Mouse (Mus musculus) spleen, adult 2 months (tissue): Measurements from ENCODE around the gene Dnajc5. TPM values are rescaled to one million over a fixed set of nuclear protein-coding genes. Genes with fewer than 3 reads are reported as not detected.

Experiments used
- DNase-seq, 2 experiments: peaks; one replicate each; pipeline versions ENCODE4 v3.0.0 to v3.0.0-alpha.2; 2012 to 2021; ENCODE audit warnings: low spot score in 2 of 2, low read depth in 1 of 2
- H3K27ac ChIP-seq: fragments of 200-500 bp; 2 replicates; pipeline ENCODE4 v1.5.1; 2012; ENCODE audit warnings: low read length, inconsistent platforms; ENCODE audit not compliant: insufficient read depth
- H3K27me3 ChIP-seq: fragments of 200-500 bp; 2 replicates; pipeline ENCODE4 v1.6.1; 2012; ENCODE audit warnings: mild to moderate bottlenecking, moderate library complexity, low read length, inconsistent platforms; ENCODE audit not compliant: control insufficient read depth, insufficient read depth
- H3K36me3 ChIP-seq: fragments of 200-500 bp; 2 replicates; pipeline ENCODE4 v1.6.1; 2012; ENCODE audit warnings: mild to moderate bottlenecking, low read length, inconsistent platforms; ENCODE audit not compliant: control insufficient read depth, insufficient read depth
- H3K4me1 ChIP-seq: fragments of 200-500 bp; 2 replicates; pipeline ENCODE4 v1.6.1; 2011; ENCODE audit warnings: inconsistent platforms; ENCODE audit not compliant: control insufficient read depth, insufficient read depth, insufficient read length
- H3K4me3 ChIP-seq: fragments of 200-500 bp; 2 replicates; pipeline ENCODE4 v1.5.1; 2011; ENCODE audit warnings: mild to moderate bottlenecking, inconsistent platforms; ENCODE audit not compliant: insufficient read depth, insufficient read length; ENCODE audit errors: extremely low read depth
- CTCF ChIP-seq: fragments of 200-500 bp; IDR thresholded peaks from 2 replicates; pipeline ENCODE4 v1.5.1; 2011; ENCODE audit warnings: mild to moderate bottlenecking, inconsistent platforms; ENCODE audit not compliant: insufficient read depth, insufficient read length, insufficient replicate concordance; ENCODE audit errors: extremely low read depth
- POLR2A ChIP-seq: fragments of 200-500 bp; IDR thresholded peaks from 2 replicates; pipeline ENCODE4 v1.6.1; 2011; ENCODE audit warnings: low read depth, low read length, inconsistent platforms
- WGBS: fragments of 180-500 bp; shearing (Covaris S2); methylation state at CpG from one replicate; pipeline ENCODE4 v1.1.7; 2018; 5-methylcytosine and 5-hydroxymethylcytosine counted together
- polyA plus RNA-seq: library from polyadenylated mRNA; depleted of rRNA; stranded (reverse); fragments of >200 nt; gene quantifications from 2 replicates; pipeline ENCODE4 v1.2.3, GENCODE M21; 2012

Dnajc5 gene
- polyA plus RNA-seq, 1 experiment: 54.4 TPM

DNA sequence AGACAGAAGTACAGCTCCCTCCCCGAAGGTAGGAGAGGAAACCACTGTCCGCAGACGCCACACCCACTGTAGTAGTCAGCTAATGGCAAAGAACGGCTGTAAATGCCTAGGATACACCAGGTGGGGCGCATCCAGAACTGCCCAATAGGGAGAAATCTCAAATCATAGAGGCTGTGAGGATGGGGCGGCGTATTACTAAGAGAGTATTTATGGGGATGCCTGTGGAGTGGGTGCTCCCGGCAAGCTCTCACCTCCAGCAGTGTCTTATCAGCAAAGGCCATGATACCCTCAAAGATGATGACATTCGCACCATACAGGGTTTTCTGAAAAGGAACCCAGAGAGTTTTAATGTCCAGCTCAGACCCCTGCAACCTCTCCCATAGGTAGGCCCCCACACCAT, 53.7 kb downstream of the Dnajc5 start:
- 83% methylated on average over 9 of the region's 9 CpGs for WGBS
- no peak overlapping the region for H3K27ac ChIP-seq
- peaks cover 18% of the 10 kb centered on the region for H3K36me3 ChIP-seq

DNA sequence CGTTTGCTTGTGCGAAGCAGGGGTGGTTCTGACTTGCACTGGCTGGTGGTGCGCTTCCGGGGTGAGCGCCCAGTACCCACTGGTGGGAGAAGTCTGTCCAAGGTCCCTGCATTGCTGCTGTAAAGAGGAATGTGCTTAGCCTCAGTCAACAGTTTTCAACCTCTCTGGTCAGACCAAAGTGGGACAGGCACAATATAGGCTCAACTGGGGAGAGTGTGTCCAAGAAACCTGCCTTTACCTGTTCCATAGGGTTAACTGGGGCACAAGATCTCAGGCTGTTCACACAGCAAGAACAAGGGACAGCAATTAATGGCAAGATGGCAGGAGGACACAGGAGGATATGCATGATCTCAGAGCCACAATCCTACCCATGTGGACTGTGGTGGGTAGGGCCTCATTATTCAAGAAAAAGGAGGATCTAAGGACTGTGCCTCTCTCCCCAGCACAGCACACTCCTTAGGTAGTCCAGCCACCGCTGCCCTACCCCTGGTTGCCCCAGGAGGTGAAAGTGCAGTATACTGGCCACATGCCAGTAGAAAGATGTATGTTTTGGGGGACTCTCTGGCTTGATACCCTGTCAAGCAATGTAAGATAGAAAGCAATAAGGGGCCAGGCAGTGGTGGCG, 54.7 kb downstream of the Dnajc5 start:
- DNase-seq: no peak
- H3K27ac ChIP-seq: no peak overlapping the region
- peaks cover 18% of the 10 kb centered on the region for H3K36me3 ChIP-seq
- peaks cover 3% of the 10 kb centered on the region; the same call in 1 of the 2 replicates for H3K4me1 ChIP-seq
- 92% methylated on average over 7 of the region's 7 CpGs for WGBS
- H3K4me3 ChIP-seq: no peak overlapping the region
- TF ChIP-seq CTCF (no peak), POLR2A (no peak)
- no peaks in the 10 kb centered on the region for H3K27me3 ChIP-seq

More for the DNA sequence above, 53.7 kb downstream of the Dnajc5 start:
- no peak overlapping the region for H3K4me3 ChIP-seq
- no peak for DNase-seq
- H3K27me3 ChIP-seq: no peaks in the 10 kb centered on the region
- no peak for TF ChIP-seq CTCF
- no peak for TF ChIP-seq POLR2A
- no peaks in the 10 kb centered on the region; the same call in 1 of the 2 replicates for H3K4me1 ChIP-seq

DNA sequence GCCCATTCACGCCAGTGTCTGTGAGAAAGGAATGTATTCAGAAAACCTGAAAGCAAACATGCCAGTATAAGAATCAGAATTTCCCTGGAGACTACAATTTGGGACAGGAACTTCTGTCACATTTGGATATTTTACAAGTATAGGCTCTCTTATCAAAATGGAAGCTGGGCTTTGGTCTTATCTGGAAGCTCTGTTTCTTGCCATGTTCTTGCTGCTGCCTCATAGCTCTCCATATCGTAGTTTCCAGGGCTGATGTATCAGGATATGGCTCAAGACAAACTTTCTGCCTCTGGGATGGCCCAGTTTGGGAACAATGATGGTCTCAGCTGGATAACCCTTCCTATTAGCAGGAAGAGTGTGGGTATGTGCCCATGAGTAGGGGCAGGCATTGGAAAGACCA, 56.3 kb downstream of the Dnajc5 start:
- TF ChIP-seq POLR2A (no peak), CTCF (no peak)
- peaks cover 18% of the 10 kb centered on the region for H3K36me3 ChIP-seq
- WGBS: 87% methylated on average over 2 of the region's 2 CpGs
- no peaks in the 10 kb centered on the region for H3K27me3 ChIP-seq
- no peak overlapping the region for H3K27ac ChIP-seq
- DNase-seq: no peak
- peaks cover 3% of the 10 kb centered on the region; the same call in 1 of the 2 replicates for H3K4me1 ChIP-seq
- no peak overlapping the region for H3K4me3 ChIP-seq

DNA sequence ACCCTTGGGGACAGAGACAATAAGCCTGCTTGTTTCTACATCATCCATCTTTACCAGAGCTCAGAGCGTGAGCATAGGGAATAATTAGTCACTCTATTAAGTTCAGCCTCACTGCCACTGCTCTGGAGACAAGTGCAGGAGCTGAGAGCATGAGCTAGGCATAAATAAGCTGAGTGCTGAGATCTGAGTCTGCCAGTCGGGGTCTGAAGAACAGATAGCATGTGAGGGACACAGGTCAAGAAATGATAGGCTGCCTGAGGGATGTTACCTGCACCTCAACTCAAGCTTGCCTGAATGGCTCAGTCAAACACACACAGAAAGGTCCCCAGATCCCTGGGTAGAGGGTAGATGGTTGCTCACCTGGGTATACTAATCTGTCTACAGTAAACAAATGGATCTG, 56.8 kb downstream of the Dnajc5 start:
- DNase-seq: no peak
- Histone ChIP-seq H3K27ac (no peak overlapping the region), H3K27me3 (no peaks in the 10 kb centered on the region), H3K4me3 (no peak overlapping the region), H3K4me1 (peaks cover 3% of the 10 kb centered on the region; the same call in 1 of the 2 replicates), H3K36me3 (peaks cover 16% of the 10 kb centered on the region)
- TF ChIP-seq CTCF (no peak), POLR2A (no peak)
- WGBS: 87% methylated on average over 2 of the region's 2 CpGs

DNA sequence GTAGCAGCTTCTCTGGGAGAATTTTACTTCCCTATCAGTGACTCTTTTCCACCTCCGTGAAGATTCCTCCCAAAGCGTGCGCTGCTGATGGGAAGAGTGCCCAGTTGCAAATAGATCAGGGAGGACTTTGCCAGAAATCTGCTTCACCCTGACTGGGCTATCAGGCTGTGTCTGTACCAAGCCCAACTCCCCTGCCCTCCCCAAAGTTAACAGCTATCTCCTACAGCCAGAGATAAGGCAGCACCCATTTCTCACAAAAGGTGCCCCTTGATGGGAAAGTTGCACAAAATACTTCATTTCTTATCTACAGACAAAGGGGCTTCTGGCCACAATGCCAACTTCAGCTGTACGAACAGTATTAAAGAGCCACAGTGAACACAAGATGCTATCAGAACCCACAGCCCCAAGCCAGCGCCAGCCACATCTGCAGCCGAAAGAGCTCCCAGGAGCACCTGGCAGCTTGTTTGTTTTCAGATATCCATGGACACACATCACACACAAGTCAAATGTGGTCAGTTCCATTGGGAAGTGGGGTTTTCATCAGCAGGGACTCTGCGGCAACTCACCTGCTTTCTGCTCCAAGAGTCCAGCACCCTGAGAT, 57.8 kb downstream of the Dnajc5 start:
- H3K27me3 ChIP-seq: no peaks in the 10 kb centered on the region
- peaks cover 8% of the 10 kb centered on the region for H3K36me3 ChIP-seq
- no peak overlapping the region for H3K27ac ChIP-seq
- H3K4me3 ChIP-seq: no peak overlapping the region
- peaks cover 3% of the 10 kb centered on the region; the same call in 1 of the 2 replicates for H3K4me1 ChIP-seq
- WGBS: 73% methylated on average over 7 of the region's 7 CpGs
- no peak for DNase-seq
- TF ChIP-seq POLR2A: no peak
- no peak for TF ChIP-seq CTCF

DNA sequence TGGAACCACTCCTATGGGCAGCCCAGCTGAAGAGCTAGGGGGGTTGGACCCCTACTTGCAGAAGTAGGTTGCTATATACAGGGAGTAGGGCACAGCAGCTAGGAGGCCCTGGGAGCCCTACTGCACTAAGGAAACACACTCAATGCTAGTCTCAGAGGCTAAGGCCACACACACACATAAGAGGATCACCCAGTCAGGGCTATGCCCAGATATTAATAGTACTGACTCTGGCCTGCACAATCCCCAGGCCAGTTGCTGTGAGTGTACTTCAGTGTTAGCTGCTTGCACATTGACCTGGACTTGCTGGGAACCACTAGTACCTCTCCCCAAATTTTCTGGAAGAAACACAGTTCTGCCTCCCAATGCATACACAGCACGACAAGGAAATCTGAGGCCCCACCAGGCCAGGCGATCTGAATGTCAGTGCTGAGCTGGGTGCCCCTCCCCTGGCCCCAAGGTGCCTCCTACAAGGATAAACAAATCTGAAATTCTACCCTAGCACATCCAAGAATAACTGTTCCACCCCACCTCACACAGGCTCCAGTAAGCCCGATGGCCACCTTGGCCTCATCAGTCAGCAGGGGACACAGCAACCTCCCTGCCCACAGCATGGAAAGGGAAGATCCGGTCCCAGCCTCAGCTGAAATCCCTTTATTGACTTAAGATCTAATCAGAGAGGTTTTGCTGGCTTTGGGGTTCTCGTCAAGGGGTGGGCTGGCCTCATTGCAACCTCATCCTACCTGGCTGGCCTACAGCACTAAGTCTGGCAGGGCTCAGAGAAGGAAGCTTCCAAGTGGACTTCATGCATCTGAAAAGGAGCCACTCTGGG, 58.7 kb downstream of the Dnajc5 start:
- TF ChIP-seq CTCF: no peak
- TF ChIP-seq POLR2A: no peak
- no peaks in the 10 kb centered on the region for H3K27me3 ChIP-seq
- no peak overlapping the region for H3K27ac ChIP-seq
- H3K36me3 ChIP-seq: peaks cover 3% of the 10 kb centered on the region; the same call in 1 of the 2 replicates
- no peak for DNase-seq
- H3K4me3 ChIP-seq: no peak overlapping the region
- H3K4me1 ChIP-seq: peaks cover 3% of the 10 kb centered on the region; the same call in 1 of the 2 replicates
- WGBS: 88% methylated on average over 5 of the region's 5 CpGs
